Mouse (Mus musculus): ENCODE data around the gene Gm11758. TPM values are rescaled to one million over a fixed set of nuclear protein-coding genes. Genes with fewer than 3 reads are reported as not detected.
"Not testable (repeated sequence)": the region's sequence is repeated elsewhere in the genome, so short reads cannot be mapped to it uniquely, and the experiment has no call there.

Gene Gm11758
- not detected for polyA plus RNA-seq (2021)

DNA sequence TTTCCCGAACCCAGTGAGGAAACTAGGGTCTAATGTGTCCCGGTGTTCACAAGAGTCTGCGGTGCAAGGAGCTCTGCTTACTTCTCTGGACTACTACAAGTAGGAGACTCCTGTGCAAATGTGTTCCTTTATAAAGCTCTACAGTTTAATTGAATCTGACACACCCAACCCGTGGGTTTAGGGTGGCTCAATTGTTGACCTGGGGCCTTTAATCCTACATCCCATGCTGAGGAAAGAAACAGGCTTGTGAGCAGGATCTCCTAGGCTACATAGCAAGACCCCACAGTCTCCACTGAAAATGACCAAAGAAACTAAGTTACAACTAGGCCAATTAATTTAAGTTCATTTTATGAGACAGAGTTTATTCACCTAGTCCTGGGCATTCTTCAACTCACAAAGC lies at the start of gene Gm11758:
Gene Gm11758, minus strand, starts transcription at position 101 of the 400 bp plus-strand sequence.
- H3K27me3 ChIP-seq; DNase-seq (ENCODE audit: low read depth, low spot score); CTCF ChIA-PET; ATAC-seq; in situ Hi-C loops (cut with MboI; ENCODE audit: low pct_unique_long_range_greater_than_20kb); POLR2A ChIA-PET: not testable (repeated sequence)

DNA sequence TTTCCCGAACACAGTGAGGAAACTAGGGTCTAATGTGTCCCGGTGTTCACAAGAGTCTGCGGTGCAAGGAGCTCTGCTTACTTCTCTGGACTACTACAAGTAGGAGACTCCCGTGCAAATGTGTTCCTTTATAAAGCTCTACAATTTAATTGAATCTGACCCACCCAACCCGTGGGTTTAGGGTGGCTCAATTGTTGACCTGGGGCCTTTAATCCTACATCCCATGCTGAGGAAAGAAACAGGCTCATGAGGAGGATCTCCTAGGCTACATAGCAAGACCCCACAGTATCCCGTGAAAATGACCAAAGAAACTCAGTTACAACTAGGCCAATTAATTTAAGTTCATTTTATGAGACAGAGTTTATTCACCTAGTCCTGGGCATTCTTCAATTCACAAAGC lies 44.6 kb upstream of the Gm11758 start, which contains the start of gene Gm11756:
Gene Gm11756, minus strand, starts transcription at position 101 of the 400 bp plus-strand sequence.
- in situ Hi-C loops (cut with MboI; ENCODE audit: low pct_unique_long_range_greater_than_20kb); POLR2A ChIA-PET; H3K27me3 ChIP-seq; DNase-seq (ENCODE audit: low read depth, low spot score); CTCF ChIA-PET; ATAC-seq: not testable (repeated sequence)

DNA sequence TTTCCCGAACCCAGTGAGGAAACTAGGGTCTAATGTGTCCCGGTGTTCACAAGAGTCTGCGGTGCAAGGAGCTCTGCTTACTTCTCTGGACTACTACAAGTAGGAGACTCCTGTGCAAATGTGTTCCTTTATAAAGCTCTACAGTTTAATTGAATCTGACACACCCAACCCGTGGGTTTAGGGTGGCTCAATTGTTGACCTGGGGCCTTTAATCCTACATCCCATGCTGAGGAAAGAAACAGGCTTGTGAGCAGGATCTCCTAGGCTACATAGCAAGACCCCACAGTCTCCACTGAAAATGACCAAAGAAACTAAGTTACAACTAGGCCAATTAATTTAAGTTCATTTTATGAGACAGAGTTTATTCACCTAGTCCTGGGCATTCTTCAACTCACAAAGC lies 29.8 kb upstream of the Gm11758 start, which contains the start of gene Gm13871:
Gene Gm13871, minus strand, starts transcription at position 101 of the 400 bp plus-strand sequence.
- in situ Hi-C loops (cut with MboI; ENCODE audit: low pct_unique_long_range_greater_than_20kb); DNase-seq (ENCODE audit: low read depth, low spot score); CTCF ChIA-PET; H3K27me3 ChIP-seq; ATAC-seq; POLR2A ChIA-PET: not testable (repeated sequence)

DNA sequence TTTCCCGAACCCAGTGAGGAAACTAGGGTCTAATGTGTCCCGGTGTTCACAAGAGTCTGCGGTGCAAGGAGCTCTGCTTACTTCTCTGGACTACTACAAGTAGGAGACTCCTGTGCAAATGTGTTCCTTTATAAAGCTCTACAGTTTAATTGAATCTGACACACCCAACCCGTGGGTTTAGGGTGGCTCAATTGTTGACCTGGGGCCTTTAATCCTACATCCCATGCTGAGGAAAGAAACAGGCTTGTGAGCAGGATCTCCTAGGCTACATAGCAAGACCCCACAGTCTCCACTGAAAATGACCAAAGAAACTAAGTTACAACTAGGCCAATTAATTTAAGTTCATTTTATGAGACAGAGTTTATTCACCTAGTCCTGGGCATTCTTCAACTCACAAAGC lies 14.9 kb upstream of the Gm11758 start, which contains the start of gene Gm11757:
Gene Gm11757, minus strand, starts transcription at position 101 of the 400 bp plus-strand sequence.
- in situ Hi-C loops (cut with MboI; ENCODE audit: low pct_unique_long_range_greater_than_20kb); POLR2A ChIA-PET; DNase-seq (ENCODE audit: low read depth, low spot score); H3K27me3 ChIP-seq; ATAC-seq; CTCF ChIA-PET: not testable (repeated sequence)

DNA sequence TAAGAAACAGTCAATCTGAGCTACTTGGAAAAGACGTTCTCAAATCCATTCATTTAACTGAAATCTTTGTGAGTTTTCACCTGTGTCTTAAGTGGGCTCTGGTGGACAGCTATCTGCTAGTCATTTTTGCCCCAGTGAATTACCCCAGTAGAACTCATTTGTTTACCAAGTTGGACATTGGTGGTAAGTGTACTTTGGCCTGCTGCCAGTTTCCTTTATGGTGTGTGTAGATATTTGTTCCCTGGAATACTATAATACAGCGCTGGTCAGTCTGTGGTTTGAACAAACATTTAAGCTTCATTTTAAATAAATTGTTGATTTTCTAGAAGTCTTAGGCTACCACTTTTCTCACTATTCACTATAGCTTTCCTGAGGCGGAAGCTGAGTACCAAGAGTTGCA lies 49.5 kb downstream of the Gm11758 start:
- DNase-seq (ENCODE audit: low read depth, low spot score) = no peak

More for the DNA sequence above, 49.5 kb downstream of the Gm11758 start:
- no peak for TF ChIP-seq CTCF (IDR thresholded peaks at IDR 0.05)
- ChIA-PET CTCF (interaction anchor here (0.9 kb wide), 1 partner anchor 31 kb away, joined by 3 read pairs; no protein-coding TSS in a partner anchor), POLR2A (no interaction called here)
- no peaks in the 10 kb centered on the region for H3K27me3 ChIP-seq
- in situ Hi-C loops (cut with MboI; ENCODE audit: low pct_unique_long_range_greater_than_20kb) = no loop called here
- no peak for ATAC-seq

Other genes starting within 250 kb of the Gm11758 start
- gene Gm11236, start 238.1 kb downstream of the Gm11758 start, polyA plus RNA-seq (2021) = not detected
- not detected for gene Gm11239, start 207.9 kb downstream of the Gm11758 start, polyA plus RNA-seq (2021)
- not detected for gene Gm428, start 192.8 kb downstream of the Gm11758 start, polyA plus RNA-seq (2021)
- gene Rasef, start 85.3 kb downstream of the Gm11758 start, polyA plus RNA-seq (2021) = not detected
- not detected for gene Gm11757, start 14.8 kb upstream of the Gm11758 start, polyA plus RNA-seq (2021)
- not detected for gene Gm13871, start 29.7 kb upstream of the Gm11758 start, polyA plus RNA-seq (2021)
- gene Gm11756, start 44.5 kb upstream of the Gm11758 start, polyA plus RNA-seq (2021) = not detected
- not detected for gene 2310002L09Rik, start 74.6 kb upstream of the Gm11758 start, polyA plus RNA-seq (2021)
- not detected for gene Frmd3, start 137.2 kb upstream of the Gm11758 start, polyA plus RNA-seq (2021)